Mouse (Mus musculus) forebrain, embryonic 11.5 days (tissue): ENCODE data around the gene Npat. TPM values are rescaled to one million over a fixed set of nuclear protein-coding genes. Genes with fewer than 3 reads are reported as not detected.

Experiments
- polyA plus RNA-seq: library from polyadenylated mRNA; unstranded; fragments of >200 nt; fragmentation: Nextera tagmentation; extraction: Ambion mirVana; gene quantifications from 2 replicates; pipeline ENCODE4 v1.2.1, GENCODE M21; 2014

Npat gene
- polyA plus RNA-seq, 1 experiment from 2014 or later, result 24.3 TPM

Other genes starting within 250 kb of the Npat start
- 0.64 and 1.0 TPM in 2 replicates for gene Exph5, start 235.4 kb upstream of the Npat start, polyA plus RNA-seq
- gene Kdelc2, start 153.0 kb upstream of the Npat start, polyA plus RNA-seq, result 9.1 and 9.3 TPM in 2 replicates
- gene 4930550C14Rik, start 134.7 kb upstream of the Npat start, polyA plus RNA-seq, result 0.12 TPM in 1 of 2 replicates, not detected in the other
- 21.5 and 27.2 TPM in 2 replicates for gene Atm, start 307 bp upstream of the Npat start, polyA plus RNA-seq
- gene Acat1, start 73.3 kb downstream of the Npat start, polyA plus RNA-seq, result 44.6 and 48.8 TPM in 2 replicates
- 46.9 and 47.8 TPM in 2 replicates for gene Cul5, start 133.0 kb downstream of the Npat start, polyA plus RNA-seq
- gene Rab39, start 169.2 kb downstream of the Npat start, polyA plus RNA-seq, result 4.8 TPM in 2 replicates
- 4.6 TPM in 2 replicates for gene Slc35f2, start 234.5 kb downstream of the Npat start, polyA plus RNA-seq